Mouse (Mus musculus) T-helper 1 cell (primary cell): ENCODE results near the gene Smoc1.

Experiments
- in situ Hi-C: fragments of 300-600 bp; cut with MboI, MseI; formaldehyde crosslinking; loops from one replicate; pipeline ENCODE4 v1.15.1; 2025; ENCODE audit warnings: high pct_unique_total_duplicates

Smoc1 gene

DNA sequence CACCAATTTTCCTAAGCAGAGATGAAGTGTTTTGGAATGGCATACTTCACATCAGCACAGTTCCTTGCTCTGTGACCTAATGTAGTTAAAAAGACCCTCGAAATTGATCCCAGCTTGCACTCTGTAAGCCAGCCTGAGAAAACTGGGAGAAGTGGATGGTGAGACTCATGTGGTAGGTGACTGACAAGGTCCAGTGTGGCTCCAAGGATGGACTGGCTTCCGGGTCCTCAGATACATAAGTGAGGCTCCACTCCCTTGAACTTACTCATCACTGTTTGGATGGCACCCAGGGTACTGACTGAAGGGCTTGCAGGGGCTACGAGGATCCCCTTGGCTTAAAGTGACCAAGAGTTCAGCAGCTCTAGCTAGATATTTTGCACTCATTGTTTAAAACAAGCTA lies 137.0 kb downstream of the Smoc1 start:
- in situ Hi-C loops, result no loop called here

DNA sequence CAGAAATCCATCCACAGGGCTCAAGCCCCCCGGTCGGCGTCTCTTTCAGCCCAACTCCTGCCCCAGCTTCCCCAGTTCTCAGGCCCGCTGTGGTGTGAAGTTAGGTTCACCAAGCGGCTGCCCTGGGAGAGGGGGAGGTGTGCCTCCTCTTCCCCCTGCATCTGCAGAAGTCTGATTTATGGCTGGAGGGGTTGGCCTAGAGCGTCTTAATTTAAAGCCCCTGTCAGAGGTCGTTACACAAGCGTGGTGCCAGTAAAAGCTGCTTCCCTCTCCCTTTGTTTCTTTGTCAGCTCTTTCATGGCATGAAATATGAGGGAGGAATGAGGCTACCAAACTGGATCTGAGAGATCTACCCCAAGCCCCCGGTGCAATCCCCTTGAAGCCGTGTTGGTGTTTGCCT lies 139.5 kb downstream of the Smoc1 start:
- in situ Hi-C loops, result no loop called here

DNA sequence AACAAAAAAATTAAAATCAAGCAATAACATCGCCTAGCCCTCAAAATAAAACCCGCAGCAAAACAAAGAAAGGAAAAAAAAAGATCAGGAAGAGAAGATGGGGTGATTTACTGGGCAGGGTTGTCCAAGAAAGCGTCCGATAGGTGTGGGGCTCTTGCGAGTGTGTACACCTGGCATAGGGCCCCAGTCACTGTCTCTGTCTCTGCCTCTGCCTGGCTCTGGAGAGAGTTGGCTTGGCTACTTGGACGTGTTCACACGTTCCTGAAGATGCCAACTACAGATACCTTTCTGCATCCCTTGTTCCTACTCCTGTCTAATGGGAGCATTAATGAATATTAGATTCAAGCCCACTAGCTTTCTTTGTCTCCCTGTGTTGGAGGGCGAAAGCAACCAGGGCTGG lies 140.0 kb downstream of the Smoc1 start:
- in situ Hi-C loops, result no loop called here

DNA sequence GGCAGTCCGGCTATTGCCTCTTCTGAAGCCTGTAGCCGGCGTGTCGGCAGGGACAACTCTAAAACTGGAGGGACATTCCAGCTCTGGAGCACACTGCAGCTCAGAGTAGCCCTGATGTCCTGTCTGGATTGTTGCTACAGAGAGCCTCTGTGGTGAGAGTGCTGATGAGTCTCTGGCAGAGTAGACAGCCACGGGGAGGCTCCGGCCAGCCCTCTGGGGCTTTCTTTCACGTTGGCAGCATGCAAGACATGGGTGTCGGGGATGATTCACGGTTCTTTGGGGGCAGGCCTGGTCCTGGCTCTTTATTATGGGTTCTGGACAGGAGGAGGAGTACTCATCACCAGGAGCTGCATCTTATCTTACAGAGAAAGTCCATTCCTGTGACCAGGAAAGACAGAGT lies 140.5 kb downstream of the Smoc1 start:
- in situ Hi-C loops, result no loop called here

DNA sequence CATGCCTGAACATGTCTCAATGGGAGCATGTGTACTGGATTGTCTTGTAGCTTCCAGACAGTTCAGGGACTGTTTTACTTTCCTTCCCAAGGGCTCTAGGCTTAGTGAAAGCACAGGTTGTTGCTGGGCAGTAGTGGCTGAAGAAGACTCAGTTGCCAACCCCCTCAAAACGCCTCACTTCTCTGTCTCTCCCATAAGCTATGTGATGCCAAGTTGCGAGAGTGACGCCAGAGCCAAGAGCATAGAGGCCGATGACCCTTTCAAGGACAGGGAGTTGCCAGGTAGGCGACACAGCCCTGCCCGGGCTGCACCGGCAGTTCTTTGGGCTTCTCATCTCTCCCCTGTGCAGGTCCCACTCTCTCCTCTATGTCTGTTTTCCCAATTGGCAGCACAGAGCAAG lies 141.4 kb downstream of the Smoc1 start:
- in situ Hi-C loops, result no loop called here

DNA sequence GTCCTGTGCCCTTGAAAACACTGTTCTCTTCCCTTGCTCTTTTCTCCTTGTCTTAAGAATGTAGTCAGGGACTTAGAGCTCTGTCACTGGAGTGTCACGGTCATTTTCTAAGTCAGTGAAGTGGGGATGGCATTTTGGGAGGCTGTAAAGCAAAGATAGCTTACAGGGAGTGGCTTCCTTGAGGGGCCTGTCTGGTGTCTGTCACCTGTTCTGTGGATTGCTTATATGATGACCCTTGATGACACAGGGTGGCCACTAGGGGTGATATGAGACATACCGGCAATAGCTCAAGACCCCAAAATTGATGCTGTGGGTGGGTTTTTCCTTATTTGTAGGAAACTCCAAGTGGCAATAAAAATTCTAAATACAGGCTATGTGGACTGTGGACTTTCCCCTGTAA lies 141.9 kb downstream of the Smoc1 start:
- in situ Hi-C loops, result no loop called here

DNA sequence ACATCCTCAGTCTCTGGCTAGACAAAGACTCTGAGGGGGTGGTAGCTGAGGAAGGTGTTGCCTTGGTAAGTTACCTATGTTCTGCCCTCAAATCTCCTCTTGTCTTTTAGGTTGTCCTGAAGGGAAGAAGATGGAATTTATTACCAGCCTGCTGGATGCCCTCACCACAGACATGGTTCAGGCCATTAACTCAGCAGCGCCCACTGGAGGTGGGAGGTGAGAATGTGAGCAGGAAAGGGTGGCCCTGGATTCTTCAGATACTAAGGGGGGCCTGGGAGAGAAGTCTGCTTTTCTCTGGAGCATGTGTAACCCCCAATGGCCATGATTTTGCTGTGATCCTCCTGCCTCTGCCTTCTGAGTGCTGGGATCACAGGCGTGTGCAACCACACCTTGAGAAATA lies 143.5 kb downstream of the Smoc1 start:
- in situ Hi-C loops, result no loop called here

DNA sequence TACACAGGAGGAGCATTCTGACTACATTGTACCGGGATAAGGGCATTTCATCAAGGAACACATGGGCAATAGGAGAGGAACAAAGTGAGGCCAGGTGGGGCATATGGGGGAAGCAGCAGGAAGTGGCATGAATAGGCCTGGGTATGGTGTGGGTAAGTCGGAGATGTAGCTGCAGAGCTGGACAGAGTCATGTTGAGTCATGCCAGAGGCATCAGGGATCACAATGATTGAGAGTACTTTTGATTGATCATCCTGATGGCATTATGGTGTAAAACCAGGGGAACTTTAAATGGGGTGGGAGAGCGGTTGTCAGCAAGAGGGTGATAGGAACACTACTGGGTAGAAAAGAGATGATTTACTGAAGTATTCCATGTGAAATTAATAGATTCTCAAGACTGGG lies 146.4 kb downstream of the Smoc1 start:
- in situ Hi-C loops, result no loop called here

DNA sequence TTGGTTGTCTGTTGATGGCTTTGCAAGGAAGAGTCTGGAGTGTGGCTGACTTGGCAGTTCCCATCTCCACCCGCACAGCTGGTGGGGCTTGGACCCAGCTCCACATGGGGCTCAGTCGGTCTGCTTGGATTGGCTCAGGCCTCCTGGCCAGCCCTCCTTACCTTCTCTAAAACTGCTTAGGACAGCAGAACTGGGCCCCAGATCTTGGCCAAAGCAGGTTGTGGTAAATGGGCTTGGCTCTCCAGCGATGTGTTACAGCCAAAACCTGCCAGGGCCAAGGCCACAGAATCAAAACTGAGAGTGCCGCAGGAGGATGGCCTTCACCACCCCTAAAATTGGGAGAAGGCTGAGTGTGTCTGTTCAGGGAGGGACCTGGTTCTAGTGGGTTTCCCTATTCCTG lies 147.3 kb downstream of the Smoc1 start:
- in situ Hi-C loops, result no loop called here

DNA sequence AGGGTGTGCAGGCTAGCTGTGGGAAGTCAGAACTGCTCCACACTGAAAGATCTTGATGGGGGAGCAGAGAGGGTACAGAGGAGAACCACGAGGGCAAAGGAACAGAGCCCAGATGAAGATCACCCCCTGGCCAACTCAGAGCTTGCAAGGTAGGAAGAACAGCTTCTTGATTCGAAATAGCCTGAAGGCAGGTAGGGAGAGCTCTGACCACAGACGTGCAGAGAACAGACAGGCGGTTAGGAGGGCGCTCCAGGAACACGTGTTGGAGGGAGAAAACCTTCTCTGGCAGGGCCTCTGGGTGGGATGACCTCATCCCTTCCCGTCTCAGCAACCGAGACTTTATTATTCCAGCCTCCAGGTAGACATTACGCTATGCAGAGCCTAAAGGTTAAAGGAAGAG lies 148.6 kb downstream of the Smoc1 start:
- in situ Hi-C loops, result no loop called here

DNA sequence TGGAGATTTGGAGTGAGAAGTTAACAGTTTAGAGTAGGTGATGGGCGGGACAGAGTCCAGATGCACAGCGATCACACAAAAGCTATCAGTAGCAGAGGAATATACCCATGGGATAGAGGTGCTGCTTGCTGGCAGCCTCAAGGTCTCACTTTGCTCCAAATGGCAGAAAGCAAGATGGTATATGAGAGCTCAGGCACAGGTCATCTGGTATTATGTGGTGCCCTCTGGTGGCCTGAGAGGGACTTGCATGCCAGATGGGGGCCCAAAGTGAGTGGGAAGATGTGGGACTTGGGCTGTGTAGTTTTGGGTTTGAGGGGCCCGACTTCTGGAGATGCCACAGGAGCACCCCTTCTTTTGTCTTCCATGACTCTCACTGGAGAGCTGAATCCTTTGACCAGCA lies 155.5 kb downstream of the Smoc1 start:
- in situ Hi-C loops, result no loop called here

DNA sequence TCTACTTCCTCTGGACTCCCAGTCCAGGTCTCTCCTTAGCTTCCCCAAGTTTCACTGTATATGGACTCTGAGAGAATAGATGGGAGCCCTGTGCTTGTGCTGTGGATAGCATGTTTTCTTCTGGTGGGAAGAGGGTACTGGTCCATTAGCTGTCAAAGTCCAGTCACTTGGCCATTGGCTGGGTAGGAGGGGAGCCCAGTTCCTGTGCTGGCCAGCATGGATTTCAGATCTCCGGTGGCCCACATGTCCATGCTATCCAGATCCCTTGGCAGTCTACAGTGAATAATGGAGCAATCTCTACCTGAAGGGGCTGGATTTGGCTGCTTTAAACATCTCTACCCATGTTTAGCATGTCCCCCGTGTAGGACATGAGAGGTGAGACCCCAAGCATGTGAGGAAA lies 158.4 kb downstream of the Smoc1 start:
- in situ Hi-C loops, result loop anchor here (5.0 kb wide), 1 partner anchor 198 kb away; no protein-coding TSS in a partner anchor

DNA sequence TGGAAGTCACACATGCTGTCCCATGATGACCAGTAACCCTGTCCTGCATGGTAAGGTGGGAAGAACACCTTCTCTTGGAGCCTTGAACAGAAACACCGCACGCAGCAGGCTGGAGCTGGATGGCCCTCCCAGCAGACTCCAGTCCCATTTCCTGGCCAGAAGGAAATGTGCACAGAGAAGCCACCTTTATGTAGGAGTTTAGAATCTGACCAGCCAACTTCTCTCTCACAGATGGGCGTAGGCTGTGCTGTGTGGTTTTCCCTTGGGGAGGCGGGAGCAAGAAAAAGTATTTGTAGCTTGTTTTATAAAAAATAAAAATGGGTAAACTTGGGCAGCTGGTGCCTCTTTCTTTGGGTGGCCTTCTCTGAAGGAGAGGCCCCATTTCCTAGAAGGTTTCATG lies 159.5 kb downstream of the Smoc1 start:
- in situ Hi-C loops, result loop anchor here (5.0 kb wide), 1 partner anchor 199 kb away; no protein-coding TSS in a partner anchor

DNA sequence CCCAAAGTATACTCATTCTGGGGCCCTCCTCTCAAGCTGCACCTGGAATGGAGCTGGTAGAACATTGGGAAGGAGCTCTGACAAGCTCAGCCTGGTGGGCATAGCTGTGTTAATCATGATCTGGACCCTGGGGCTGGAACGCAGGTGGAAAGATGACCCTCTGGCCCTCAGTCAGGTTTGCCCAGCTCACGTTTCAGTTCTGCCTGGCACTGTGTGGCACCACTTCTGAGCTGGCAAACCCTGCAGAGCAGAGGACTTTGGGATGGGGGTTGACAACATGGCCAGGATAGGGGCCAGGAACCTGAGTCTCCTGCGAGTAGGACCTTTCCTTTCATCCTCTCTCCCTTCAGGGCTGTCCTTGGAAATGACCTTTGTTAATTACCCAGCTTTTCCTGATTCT lies 160.1 kb downstream of the Smoc1 start:
- in situ Hi-C loops, result loop anchor here (5.0 kb wide), 1 partner anchor 199 kb away; no protein-coding TSS in a partner anchor

DNA sequence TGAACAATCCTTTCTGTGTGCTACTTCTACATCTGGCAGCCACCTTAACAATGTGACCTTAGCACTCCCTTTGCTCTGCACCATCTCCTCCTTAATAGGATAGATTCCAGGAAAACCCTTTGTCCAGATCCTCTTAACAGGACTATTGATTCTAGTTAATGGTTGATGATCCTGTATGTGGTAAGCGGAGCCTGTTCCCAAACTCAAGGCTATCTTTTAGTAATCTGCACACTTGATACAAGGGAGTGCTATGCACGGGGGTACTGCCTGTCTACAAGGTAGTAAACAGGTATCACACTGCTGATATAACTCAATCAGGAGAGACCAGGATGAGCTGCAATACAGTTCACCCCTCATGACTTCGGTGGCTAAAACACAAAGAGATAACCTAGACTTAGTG lies 161.8 kb downstream of the Smoc1 start:
- in situ Hi-C loops, result loop anchor here (5.0 kb wide), 1 partner anchor 201 kb away; no protein-coding TSS in a partner anchor

DNA sequence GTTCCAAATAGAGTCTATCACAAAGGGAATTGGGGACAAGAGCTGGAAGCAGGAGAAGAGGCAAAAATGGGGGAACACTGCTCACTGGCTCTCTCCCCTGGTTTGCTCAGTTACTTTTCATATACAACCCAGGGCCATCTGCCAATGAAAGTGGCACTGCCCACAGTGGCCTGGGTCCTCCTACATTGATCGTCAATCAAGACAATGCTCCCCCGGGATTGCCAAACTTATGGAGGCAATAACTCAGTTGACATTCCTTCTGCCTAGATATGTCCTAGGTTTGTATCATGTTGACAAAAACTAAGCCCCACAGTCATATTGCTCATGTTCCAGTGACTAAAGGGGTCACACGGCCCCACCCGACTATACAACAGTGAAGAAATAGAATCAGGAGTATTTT lies 162.4 kb downstream of the Smoc1 start:
- in situ Hi-C loops, result loop anchor here (5.0 kb wide), 1 partner anchor 202 kb away; no protein-coding TSS in a partner anchor

DNA sequence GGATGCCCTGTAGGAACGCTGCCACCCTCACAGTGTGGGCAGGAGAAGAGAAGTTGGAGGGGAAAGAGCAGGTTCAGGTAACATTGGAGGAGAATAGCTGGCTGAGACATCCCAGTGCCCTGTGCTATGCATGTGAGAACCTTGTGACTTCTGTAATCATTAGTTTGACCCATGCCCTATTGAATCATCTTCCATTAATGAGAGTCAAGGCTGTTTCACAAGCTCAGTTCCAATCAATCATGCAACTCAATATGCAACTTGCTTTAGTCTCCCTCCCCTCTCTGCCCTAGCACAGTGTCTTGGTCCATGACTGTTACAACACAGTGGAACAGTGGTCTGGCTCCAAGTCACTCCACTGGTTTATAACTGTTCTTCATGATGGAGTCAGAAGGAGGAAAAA lies 163.0 kb downstream of the Smoc1 start:
- in situ Hi-C loops, result loop anchor here (5.0 kb wide), 1 partner anchor 202 kb away; no protein-coding TSS in a partner anchor

DNA sequence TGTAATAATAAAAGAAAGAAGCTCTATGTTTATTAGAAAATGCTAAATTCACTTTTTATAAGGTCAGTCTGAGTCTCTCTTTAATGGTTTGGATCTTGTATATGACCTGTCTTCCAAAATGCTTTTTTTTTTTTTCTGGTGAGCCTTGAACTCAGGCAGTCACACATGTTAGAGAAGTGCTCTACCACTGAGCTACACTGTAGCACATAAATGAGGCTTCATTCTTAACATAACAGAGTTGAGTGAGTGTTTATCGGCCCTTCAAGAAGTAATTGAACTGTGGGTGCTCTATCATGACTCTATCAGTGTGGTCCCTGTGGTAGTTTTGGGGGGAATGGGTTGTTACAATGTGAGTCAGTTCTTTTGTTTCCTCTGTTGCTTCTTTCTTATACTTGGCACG lies 167.4 kb downstream of the Smoc1 start:
- in situ Hi-C loops, result no loop called here

DNA sequence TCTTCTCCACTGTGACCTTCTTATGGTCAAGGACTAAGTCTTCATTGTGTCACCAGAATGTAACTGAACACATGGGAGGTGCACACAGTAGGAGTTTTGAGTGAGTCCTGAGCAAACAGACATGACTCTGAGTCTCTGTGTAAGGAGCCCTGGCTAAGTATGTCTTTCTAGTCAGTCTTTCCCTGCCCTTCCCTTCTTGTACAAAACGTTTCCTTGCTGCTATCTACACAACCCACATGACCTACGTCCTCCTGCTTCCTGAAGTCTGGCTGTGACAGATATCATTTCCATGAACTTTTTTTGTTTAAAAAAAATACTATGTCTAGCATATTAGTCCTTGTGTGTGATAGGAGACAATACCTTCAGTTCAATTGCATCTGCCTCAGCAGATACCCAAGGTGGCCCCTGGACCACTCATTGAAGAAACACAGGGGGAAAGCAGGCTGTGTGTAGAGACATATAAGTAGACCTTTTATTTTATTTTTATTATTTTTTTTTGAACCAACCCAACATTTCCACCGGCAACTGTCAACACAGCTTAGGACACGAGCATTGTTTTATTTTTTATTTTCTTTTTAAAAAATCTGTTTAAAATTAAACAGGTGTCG lies 171.0 kb downstream of the Smoc1 start:
- in situ Hi-C loops, result no loop called here

DNA sequence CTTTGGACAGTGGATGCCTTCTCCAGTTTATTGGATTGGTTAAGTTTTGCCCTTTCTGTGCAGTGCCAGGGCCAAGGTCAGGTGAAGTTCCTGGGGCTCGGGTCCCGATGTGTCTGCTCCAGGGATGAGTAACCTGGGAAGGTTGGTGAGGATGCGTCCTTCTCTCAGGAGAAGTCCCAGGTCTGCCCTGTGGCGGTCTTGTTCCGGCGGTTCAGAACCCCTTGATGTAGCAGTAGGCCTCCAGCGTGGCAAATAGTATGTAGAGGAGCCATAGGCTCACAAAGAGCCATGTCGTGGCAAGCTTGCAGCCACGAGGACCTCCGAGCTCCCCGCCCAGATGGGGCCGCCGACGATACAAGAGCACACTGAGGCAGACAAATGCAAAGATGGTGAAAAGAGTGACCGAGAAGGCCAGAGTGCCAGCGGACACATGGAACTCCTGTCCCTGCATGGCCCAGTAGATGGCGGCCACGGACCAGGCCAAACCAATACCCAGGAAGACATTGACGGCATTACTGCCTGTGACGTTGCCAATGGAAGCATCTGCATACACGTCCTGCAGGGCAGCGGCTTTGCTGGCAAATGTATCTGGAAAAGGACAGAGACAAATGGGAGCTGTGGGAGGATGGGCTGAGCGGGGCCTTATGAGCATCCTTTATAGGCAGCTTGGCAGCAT lies 172.8 kb downstream of the Smoc1 start:
- in situ Hi-C loops, result no loop called here

DNA sequence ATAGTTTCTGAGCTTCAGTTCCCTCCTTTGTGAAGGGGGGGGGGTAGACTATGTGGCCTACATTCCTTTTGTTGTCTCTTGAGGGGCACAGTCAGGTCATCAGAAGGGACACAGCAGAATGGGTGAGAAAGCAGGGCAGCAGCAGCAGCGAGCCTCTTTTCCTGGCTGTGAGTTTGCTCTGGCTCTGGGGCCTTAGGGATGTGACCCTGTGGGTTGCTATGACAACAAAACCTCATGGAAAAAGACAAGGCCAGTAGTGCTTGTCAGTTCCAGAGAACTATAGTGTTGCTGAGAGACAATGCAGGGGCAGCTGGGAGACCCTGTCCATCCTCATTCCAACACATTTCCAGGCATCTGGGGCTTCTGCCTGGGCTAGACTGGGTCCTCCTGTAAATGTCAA lies 176.6 kb downstream of the Smoc1 start:
- in situ Hi-C loops, result no loop called here

DNA sequence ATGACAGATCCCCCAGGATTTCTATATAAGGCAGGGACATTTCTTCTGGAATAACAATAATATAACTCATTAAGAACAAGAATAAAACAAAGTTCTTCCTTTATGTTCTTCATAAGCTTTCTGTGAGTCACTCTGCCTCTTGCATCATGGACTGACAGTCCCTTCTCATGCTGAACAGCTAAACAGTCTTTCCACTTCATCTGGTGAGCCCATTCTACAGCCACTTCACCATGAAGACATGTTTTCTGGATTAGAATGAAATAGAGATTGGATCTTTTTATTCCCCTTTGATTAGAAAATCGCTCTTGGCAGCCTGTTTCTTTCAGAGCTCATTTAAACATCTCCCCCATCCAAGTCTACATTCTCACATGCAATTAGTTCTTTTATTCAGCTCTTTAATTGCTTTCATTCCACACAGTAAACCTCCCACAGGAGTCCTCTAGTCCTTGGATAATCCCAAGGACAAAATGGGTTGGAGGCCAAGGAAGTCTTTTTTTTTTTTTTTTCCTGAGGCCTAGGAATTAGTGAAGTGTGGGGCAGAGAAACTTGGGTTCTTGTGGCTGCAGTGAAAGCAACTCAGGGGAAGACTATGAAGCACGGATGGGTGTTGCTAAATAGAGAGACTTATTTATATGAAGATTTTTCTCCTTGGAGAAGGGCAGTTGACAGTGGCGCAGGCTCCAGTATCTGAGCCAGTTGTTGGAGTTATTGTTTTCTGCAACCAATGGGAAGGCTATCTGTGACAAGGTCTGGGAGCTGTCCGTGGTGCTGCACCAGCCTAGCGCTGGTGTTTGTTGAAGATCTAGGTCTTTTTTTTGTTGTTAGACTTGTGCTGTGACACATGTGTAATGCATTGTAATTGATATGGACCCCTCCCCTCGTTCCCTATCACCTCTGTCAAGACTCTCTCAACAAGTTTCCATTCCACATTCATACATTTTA lies 179.3 kb downstream of the Smoc1 start:
- in situ Hi-C loops, result no loop called here
